Mouse (Mus musculus): Measurements from ENCODE around the gene Gpam. TPM values are rescaled to one million over a fixed set of nuclear protein-coding genes. Genes with fewer than 3 reads are reported as not detected.
A peak's percentile ranks its signal among the peaks of the same experiment; 100 is the strongest.

The Gpam gene
- polyA plus RNA-seq, 1 experiment from 2014 or later: 14.1 TPM

DNA sequence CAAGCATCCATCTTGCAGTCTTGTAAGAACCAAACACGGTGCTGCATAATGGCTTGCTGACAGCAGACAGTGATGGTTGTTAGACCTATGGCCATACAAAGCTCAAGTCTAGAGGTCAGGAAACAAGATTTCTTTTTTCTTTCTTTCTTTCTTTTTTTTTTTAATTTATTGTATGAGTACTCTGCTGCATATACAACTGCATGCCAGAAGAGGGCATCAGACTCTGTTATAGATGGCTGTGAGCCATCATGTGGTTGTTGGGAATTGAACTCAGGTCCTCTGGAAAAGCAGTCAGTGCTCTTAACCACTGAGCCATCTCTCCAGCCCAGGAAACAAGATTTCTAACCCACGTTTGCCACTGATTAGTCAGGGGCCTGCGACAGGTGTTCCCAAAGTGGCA is 54.0 kb downstream of the Gpam start:
- Histone ChIP-seq H3K36me3 (ENCODE audit: poor library complexity, severe bottlenecking) (peaks cover 91% of the 10 kb centered on the region), H3K9ac (no peak overlapping the region), H3K4me2 (no peak overlapping the region), H3K27ac (no peak overlapping the region), H3K9me3 (replicated peaks) (no peaks in the 10 kb centered on the region), H3K4me3 (no peak overlapping the region), H3K27me3 (no peaks in the 10 kb centered on the region), H3K4me1 (0 out of 2 replicates have a peak, but pooled peaks cover 4% of the 10 kb centered on the region)
- WGBS: 82% methylated on average over 3 of the region's 3 CpGs
- ATAC-seq: no peak

DNA sequence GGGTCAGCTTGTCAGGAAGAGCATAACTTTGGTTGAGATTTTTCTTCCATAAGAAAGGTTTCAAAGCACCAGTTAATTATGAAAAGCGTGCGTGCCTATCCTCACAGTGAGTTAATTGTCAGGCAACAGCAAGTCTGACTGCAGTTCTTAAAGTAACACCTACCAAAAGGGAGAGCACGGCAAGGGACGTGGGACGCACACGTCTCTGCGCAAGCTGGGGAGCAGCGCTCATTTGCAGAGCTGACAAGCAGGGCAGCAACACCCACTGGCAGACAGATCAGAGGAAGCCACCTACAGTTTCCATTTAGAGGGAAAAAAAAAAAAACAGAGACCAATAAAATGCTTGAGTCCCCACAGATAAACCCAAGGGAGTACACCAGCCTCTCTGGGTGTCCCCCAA is 58.0 kb downstream of the Gpam start:
- no peak overlapping the region for H3K9ac ChIP-seq
- peaks cover 59% of the 10 kb centered on the region for H3K36me3 ChIP-seq (ENCODE audit: poor library complexity, severe bottlenecking)
- H3K4me3 ChIP-seq: no peak overlapping the region
- H3K9me3 ChIP-seq (replicated peaks): no peaks in the 10 kb centered on the region
- no peaks in the 10 kb centered on the region for H3K4me1 ChIP-seq
- H3K4me2 ChIP-seq: no peak overlapping the region
- no peaks in the 10 kb centered on the region for H3K27me3 ChIP-seq
- ATAC-seq: no peak
- no peak overlapping the region for H3K27ac ChIP-seq
- WGBS: 80% methylated on average over 8 of the region's 8 CpGs

DNA sequence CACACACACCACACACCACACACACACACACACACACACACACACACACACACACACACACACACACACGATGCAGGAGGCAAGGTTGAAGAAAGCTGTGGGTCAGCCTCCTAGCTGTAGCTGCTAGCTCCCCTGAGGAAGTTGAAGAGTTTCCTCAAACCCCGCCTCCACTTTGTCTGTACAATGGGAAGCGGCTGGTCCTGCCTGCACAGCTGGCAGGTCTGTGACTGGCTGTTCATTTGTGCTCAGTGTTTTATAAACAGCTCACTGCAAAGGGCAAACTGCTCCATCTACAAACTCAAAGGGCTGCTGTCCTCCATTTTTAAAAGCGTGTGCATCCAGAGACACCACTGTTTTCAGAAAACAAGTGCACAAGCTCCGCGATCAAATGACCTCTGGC is 63.8 kb downstream of the Gpam start:
- peaks cover 3% of the 10 kb centered on the region; the same call in 1 of the 2 replicates for H3K36me3 ChIP-seq (ENCODE audit: poor library complexity, severe bottlenecking)
- H3K4me2 ChIP-seq: no peak overlapping the region
- H3K9me3 ChIP-seq (replicated peaks): no peaks in the 10 kb centered on the region; the same call in 1 of the 2 replicates
- no peaks in the 10 kb centered on the region for H3K27me3 ChIP-seq
- H3K4me1 ChIP-seq: peaks cover 10% of the 10 kb centered on the region
- no peak overlapping the region for H3K27ac ChIP-seq
- no peak for ATAC-seq
- no peak overlapping the region for H3K4me3 ChIP-seq
- 27% methylated on average over 6 of the region's 6 CpGs for WGBS
- H3K9ac ChIP-seq: no peak overlapping the region

DNA sequence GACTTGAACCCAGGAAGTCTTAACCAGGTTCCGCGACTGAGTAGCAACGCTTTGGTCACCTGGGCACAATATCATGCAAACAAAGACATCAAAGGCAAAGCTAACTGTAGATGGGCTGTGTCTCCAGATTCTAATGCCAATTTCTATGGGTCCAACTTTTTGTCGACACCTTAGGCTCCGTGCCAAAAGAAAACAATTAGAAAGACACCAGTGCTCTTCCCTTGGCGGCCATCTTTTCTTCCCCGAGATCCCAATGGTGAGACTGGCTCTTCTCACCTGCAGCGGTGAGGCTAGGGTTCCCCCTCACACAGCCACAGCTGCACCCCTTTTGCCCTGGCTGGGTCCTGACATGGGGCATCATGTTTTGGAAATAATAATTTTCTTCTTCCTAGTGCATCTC is 64.5 kb downstream of the Gpam start:
- ATAC-seq: no peak
- H3K4me2 ChIP-seq: no peak overlapping the region
- 82% methylated on average over 8 of the region's 8 CpGs for WGBS

DNA sequence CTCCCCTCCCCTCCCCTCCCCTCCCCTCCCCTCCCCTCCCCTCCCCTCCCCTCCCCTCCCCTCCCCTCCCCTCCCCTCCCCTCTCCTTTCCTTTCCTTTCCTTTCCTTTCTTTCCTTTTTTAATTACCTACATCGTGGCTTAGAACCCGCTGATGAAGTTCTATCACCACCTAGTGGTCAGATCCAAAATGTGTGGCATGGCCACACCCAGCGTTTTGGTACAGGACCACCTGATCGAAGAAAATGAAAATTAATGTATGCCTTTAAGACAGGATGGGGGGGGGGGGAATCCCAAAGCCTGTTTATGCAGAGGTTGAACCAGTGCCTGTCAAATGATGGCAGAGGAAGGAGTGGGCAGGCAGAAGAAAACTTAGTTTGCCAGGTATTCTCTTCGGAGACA is 65.1 kb downstream of the Gpam start:
- no peak overlapping the region for H3K4me2 ChIP-seq
- H3K4me3 ChIP-seq: no peak overlapping the region
- no peaks in the 10 kb centered on the region; the same call in 1 of the 2 replicates for H3K9me3 ChIP-seq (replicated peaks)
- no peaks in the 10 kb centered on the region for H3K27me3 ChIP-seq
- 31% methylated on average over 4 of the region's 5 CpGs for WGBS
- H3K9ac ChIP-seq: no peak overlapping the region
- no peak overlapping the region for H3K27ac ChIP-seq
- peaks cover 10% of the 10 kb centered on the region for H3K4me1 ChIP-seq
- peak; percentile 57 for ATAC-seq
- no peaks in the 10 kb centered on the region for H3K36me3 ChIP-seq (ENCODE audit: poor library complexity, severe bottlenecking)

More for the DNA sequence above, 64.5 kb downstream of the Gpam start:
- Histone ChIP-seq H3K27ac (no peak overlapping the region), H3K9me3 (replicated peaks) (no peaks in the 10 kb centered on the region; the same call in 1 of the 2 replicates), H3K36me3 (ENCODE audit: poor library complexity, severe bottlenecking) (no peaks in the 10 kb centered on the region), H3K27me3 (no peaks in the 10 kb centered on the region), H3K4me1 (peaks cover 10% of the 10 kb centered on the region), H3K4me3 (no peak overlapping the region), H3K9ac (no peak overlapping the region)

DNA sequence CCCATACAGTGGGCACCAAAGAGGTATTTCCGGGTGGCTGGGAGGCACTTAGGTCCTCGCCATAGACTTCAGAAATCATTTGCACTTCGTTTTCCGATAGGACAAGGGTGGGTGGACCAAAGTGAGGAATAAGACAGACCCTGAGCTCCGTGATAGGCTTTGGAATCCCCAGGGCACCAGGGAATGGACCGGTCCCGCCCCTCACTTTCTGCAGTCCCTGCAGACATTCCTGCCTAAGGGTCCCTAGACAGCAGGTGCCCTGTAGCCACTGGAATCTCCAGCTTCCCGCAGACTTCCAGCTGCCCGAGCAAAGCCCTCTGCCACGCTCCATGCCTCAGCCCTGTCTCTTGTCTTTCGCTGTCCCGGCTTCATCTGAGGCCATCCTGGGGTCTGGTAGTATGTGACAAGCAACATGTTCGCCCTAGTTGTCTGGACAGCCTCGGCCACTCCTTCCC is 65.6 kb downstream of the Gpam start:
- 6% methylated on average over 14 of the region's 14 CpGs for WGBS
- Histone ChIP-seq H3K9ac (peak overlapping the region; percentile 55; the same call in 1 of the 2 replicates), H3K4me2 (peak overlapping the region; percentile 63), H3K9me3 (replicated peaks) (no peaks in the 10 kb centered on the region; the same call in 1 of the 2 replicates), H3K27me3 (no peaks in the 10 kb centered on the region), H3K4me3 (peak overlapping the region; percentile 31), H3K36me3 (ENCODE audit: poor library complexity, severe bottlenecking) (no peaks in the 10 kb centered on the region), H3K4me1 (peaks cover 10% of the 10 kb centered on the region), H3K27ac (no peak overlapping the region)
- peak; percentile 77 for ATAC-seq

DNA sequence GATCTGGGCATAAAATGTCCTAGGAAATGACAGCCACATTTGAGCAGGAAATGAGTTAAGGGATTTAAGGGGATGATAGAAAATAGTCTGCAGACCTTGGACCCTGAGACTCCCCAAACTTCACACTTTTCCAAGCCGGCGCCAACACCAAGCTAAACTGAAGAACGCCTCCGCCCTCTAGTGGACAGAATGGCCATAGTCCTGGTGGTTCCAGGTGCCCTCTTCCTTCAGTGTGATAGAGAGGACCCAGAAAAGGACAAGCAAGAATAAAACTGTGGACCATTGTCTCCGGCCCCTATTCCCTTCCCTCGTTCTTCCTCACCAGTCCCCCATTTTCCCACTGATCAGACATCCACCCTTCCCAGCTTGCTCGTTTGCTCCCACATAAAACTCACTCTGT is 66.1 kb downstream of the Gpam start:
- WGBS: 2% methylated on average over 7 of the region's 7 CpGs
- Histone ChIP-seq H3K36me3 (ENCODE audit: poor library complexity, severe bottlenecking) (no peaks in the 10 kb centered on the region), H3K27ac (no peak overlapping the region), H3K4me2 (peak overlapping the region; percentile 63), H3K4me1 (peaks cover 10% of the 10 kb centered on the region), H3K9ac (0 out of 2 replicates have a peak overlapping the region, but pooled peaks have one; percentile 55), H3K27me3 (no peaks in the 10 kb centered on the region), H3K9me3 (replicated peaks) (no peaks in the 10 kb centered on the region; the same call in 1 of the 2 replicates), H3K4me3 (no peak overlapping the region; the same call in 1 of the 2 replicates)
- ATAC-seq: peak; percentile 67

DNA sequence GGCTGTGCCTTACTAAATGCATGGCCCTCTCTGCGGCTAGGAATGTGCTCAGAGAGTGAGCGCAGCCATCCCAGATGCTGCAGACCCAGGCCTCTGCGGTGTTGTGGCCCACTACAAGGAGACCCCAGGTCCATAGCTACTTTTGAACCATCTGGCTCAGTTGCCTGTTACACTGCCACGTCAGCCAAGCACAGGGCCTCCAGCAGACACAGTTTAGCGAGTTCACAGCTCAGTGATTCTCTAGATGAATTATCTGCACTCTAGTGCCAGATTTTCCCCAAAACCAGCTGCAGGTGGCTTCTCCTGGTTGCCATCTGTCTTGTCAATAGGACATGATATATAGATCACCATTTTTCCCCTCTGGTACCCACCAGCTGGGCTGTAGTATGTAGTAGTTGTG is 69.6 kb downstream of the Gpam start:
- no peak overlapping the region for H3K4me2 ChIP-seq
- no peak overlapping the region for H3K9ac ChIP-seq
- no peak for ATAC-seq
- H3K27ac ChIP-seq: no peak overlapping the region
- no peaks in the 10 kb centered on the region for H3K27me3 ChIP-seq
- H3K36me3 ChIP-seq (ENCODE audit: poor library complexity, severe bottlenecking): no peaks in the 10 kb centered on the region
- peaks cover 6% of the 10 kb centered on the region for H3K4me1 ChIP-seq
- 83% methylated on average over 5 of the region's 5 CpGs for WGBS
- no peak overlapping the region for H3K4me3 ChIP-seq
- H3K9me3 ChIP-seq (replicated peaks): no peaks in the 10 kb centered on the region; the same call in 1 of the 2 replicates

DNA sequence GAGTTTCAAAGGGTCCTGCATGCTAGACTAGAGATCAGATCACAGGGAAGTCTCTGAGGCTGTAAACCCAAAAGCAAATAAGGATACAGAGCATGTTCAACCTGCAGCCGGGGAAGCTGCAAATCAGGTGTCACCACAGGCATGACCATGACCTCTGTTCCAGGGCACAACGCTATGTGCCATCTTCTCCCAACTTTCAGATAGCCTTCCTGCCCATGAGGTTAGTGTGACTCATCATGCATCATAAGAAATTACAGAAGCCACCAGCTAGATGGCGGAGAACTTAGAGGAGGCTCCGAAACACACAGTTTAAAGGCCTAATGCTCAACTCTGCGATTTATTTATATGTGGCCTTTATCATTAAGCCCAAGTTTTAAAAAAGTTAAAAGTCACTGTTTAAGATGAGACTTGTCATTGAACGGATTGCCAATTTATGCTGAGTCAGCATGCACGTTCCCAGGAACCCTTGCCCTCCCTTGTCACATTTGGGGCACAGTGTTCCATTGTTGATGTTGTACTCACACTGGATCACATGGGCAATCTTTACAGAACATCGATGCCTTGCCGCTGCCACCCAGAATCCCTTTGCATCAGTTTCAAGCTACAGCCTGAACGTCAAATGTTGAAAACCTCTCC is 71.3 kb downstream of the Gpam start:
- Histone ChIP-seq H3K27me3 (no peaks in the 10 kb centered on the region), H3K9ac (no peak overlapping the region), H3K4me3 (no peak overlapping the region), H3K4me2 (no peak overlapping the region), H3K9me3 (replicated peaks) (no peaks in the 10 kb centered on the region; the same call in 1 of the 2 replicates), H3K36me3 (ENCODE audit: poor library complexity, severe bottlenecking) (no peaks in the 10 kb centered on the region), H3K4me1 (no peaks in the 10 kb centered on the region), H3K27ac (no peak overlapping the region)
- no peak for ATAC-seq
- WGBS: 95% methylated on average over 10 of the region's 10 CpGs

DNA sequence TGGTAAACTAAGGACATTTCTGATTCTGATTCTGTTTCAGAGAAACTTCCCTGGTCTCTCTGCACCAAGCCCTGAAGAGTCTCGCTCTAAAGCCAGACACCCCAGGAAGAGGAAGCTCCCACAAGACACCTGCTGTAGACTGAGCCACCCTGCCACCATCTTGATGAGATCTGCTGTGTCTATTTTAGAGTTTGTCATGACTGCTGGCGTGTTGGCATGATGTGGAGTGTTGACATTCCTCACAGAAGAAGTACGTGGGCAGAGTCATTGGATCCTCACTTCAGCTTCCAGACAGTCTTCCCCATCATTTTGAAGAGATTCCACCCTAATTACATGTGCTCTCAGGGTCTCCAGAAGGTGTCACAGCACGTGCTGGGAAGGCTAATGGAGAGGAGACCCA is 73.9 kb downstream of the Gpam start:
- no peaks in the 10 kb centered on the region for H3K9me3 ChIP-seq (replicated peaks)
- H3K27ac ChIP-seq: no peak overlapping the region
- H3K4me2 ChIP-seq: no peak overlapping the region
- no peaks in the 10 kb centered on the region for H3K27me3 ChIP-seq
- 72% methylated on average over 4 of the region's 4 CpGs for WGBS
- no peak overlapping the region for H3K4me3 ChIP-seq
- no peak for ATAC-seq
- H3K4me1 ChIP-seq: no peaks in the 10 kb centered on the region
- no peak overlapping the region for H3K9ac ChIP-seq
- no peaks in the 10 kb centered on the region for H3K36me3 ChIP-seq (ENCODE audit: poor library complexity, severe bottlenecking)

DNA sequence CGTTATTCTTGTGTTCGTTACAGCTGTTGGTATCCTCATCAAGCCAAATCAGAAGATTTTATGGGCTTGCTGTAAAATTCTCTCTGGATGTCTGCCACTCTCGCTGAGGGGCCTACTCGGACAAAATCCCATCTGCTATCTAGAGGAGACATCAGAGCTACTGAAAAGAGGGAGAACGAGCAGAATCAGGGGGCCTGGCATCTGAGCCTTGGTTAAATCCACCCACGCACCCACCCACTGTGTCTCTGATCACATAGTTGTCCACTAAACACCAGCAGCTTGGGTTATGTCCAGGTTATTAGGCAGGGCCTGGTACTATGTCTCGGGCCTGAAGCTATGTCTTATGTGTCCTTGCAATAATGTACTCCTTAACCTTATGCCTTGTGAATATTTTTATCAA is 89.6 kb downstream of the Gpam start:
- Histone ChIP-seq H3K9ac (no peak overlapping the region), H3K27ac (no peak overlapping the region), H3K4me1 (no peaks in the 10 kb centered on the region), H3K9me3 (replicated peaks) (no peaks in the 10 kb centered on the region), H3K4me2 (no peak overlapping the region), H3K4me3 (no peak overlapping the region), H3K36me3 (ENCODE audit: poor library complexity, severe bottlenecking) (no peaks in the 10 kb centered on the region), H3K27me3 (no peaks in the 10 kb centered on the region)
- ATAC-seq: no peak
- 78% methylated on average over 7 of the region's 7 CpGs for WGBS

DNA sequence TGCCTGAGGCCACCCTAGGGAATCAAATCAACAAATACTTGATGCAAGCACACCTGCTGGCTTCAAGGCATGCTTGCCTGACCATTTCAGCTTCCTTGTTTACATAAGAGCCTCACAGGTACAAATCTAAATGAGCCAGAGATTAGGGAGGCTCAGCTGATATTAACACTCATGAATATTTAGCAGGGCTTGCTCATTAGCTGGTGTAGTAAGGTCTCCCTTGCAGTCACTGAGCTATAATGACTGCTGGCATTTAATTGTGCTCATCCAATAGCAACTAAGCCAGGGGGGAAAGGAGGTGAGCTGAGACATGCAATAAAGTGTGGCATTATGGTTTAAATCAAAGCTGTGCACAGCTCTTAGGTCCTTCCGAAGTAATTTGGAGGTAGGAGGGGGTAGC is 108.2 kb downstream of the Gpam start:
- WGBS: 23% methylated on average over 1 of the region's 1 CpGs
- peaks cover 9% of the 10 kb centered on the region; the same call in 1 of the 2 replicates for H3K4me1 ChIP-seq
- H3K4me2 ChIP-seq: no peak overlapping the region
- no peaks in the 10 kb centered on the region for H3K9me3 ChIP-seq (replicated peaks)
- H3K9ac ChIP-seq: no peak overlapping the region
- H3K36me3 ChIP-seq (ENCODE audit: poor library complexity, severe bottlenecking): no peaks in the 10 kb centered on the region
- H3K27me3 ChIP-seq: no peaks in the 10 kb centered on the region
- no peak overlapping the region for H3K27ac ChIP-seq
- ATAC-seq: no peak
- H3K4me3 ChIP-seq: no peak overlapping the region
